Mouse (Mus musculus): ENCODE measurements at regions not wholly inside any gene's neighbourhood (a gene's known extent, or its start where the extent isn't known, plus 50 kb on each side); places are given as distances from the start of the nearest gene placed in this dataset.

DNA sequence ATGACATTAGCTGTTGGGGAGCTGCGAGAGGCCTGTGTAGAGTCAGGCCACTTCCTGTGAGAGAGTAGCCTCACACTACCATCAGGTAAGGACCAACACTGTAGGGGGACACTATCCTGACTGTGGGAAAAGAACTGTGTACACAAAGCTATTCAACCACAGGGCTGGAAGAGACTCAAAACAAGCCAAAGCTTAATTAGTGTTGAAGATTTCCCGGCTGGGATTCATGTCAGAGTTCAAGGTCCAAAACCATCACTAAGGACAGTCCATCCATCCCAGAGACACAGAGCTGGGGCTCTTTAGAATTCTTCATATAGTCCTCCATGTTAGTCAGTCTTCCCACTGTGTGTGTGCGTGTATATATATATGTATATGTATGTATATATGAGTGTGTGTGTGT lies 221.5 kb downstream of the Sox4 start:
- TF ChIP-seq POLR2A (IDR thresholded peaks at IDR 0.05; ENCODE audit: control insufficient read depth, extremely low read depth, insufficient read depth, low read length, poor library complexity), result no peak
- TF ChIP-seq CTCF (IDR thresholded peaks at IDR 0.05; ENCODE audit: borderline replicate concordance, control insufficient read depth, extremely low read depth, insufficient read depth, low read length, poor library complexity), result no peak

All from thymus, adult 2 months (tissue).